Mouse (Mus musculus) layer of hippocampus, postnatal 10 days (tissue): ENCODE data around the gene Cfap45. TPM values are rescaled to one million over a fixed set of nuclear protein-coding genes. Genes with fewer than 3 reads are reported as not detected.
A peak's percentile ranks its signal among the peaks of the same experiment; 100 is the strongest.

Experiments used
- DNase-seq, 2 experiments: peaks; one replicate each; pipeline ENCODE4 v3.0.0; 2021; ENCODE audit warnings: low spot score in 2 of 2
- total RNA-seq, 2 experiments: library from RNA; stranded (reverse); gene quantifications; 2 replicates each; pipeline ENCODE4 v1.2.3; 2021

Gene Cfap45
- total RNA-seq, 2 experiments from 2014 or later = 3.3 to 4.9 TPM

DNA sequence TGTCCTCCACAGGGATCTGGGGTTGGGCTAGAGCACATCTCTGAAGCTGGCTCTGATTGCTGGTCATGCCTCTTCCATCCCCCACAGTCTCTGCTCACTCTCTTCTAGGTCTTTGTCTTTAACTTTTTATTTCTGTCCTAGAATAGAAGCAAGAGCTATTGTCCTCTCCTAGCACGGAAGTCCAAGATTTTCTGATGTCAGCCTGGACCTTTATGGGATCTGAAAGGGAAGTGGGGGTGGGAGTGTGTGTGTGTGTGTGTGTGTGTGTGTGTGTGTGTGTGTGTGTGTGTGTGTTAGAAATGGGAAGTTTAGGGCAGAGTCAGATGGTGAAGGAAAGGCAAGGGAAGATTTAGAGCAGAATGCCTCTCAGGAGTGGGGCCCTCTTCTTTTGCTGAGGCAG, 32.0 kb downstream of the Cfap45 start:
- DNase-seq = no peak

DNA sequence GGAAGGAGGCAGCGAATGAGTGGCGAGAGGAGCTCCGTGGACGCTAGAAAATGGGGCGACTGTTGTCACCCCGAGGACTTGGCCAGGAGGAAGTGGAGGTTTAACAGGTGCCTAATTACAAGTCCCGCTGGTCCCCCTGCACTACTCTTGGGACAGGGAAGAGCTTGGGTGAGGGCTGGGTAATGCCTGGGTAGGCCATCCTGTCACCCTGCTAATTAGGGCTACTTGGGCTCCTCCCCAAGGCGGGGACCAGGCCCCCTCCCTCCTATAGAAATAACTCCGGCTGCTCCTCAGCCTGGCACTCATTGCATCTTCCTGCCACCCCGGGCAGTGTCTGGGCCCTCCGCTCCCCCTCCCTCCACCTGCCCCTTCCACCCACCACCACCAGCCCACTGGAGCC, 35.0 kb downstream of the Cfap45 start, which contains the start of gene Vsig8:
Gene Vsig8, plus strand, starts transcription at position 301 of the 400 bp plus-strand sequence.
- DNase-seq = no peak

DNA sequence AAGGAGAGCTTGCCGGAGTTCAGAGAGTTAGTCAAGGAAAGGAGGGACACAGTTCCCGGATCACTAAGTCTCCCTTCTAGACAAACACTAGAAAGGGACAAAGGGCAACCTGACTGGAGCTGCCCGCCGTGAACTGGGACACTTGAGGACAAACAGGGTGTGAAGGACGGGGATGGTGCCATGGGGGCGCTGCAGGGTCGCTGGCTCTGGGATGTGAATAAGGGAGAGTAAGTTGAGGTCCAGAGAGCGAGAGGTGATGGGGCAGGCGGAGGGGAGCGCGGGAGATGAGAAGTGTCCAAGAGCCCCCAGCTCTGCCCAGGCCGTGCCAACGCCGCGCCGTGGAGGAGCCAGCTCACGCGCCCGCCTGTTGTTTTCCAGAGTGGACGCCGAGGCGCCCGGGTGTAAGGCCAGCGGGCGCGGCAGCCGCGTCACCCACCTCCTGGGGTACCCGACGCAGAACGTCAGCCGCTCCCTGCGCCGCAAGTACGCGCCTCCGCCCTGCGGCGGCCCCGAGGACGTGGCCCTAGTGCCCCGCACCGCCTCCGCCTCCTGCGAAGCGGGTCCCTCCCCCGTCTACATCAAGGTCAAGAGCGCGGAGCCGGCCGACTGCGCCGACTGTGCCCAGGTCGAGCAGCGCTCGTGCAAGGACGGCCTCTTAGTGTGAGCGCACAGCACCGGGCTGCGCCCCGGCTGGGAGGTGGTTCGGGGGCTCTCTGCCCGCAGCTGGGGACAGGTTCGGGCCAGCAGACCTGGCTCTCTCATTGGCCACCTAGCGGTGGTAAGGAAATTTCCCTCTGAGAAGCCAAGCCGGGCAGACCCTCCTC, 42.3 kb downstream of the Cfap45 start:
- peak; percentile 70 to 76 for DNase-seq

DNA sequence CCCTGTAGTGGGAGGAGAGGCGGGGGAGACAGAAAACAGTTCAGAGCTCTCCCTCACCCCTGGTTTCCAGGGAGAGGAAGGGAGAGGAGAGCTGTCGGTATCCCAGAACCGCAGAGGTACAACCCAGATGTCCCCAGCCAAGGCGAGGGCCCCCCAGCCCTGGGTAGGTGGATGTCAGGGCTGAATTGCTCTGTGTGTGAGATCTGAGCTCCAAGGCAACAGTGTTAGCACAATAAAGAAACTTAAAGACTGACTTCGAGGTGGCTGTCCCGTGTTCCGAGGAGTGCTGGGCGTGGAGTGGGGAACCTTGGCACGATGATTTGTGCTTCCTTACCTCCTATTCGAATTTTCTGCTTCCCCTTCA, 42.8 kb downstream of the Cfap45 start:
- no peak for DNase-seq

DNA sequence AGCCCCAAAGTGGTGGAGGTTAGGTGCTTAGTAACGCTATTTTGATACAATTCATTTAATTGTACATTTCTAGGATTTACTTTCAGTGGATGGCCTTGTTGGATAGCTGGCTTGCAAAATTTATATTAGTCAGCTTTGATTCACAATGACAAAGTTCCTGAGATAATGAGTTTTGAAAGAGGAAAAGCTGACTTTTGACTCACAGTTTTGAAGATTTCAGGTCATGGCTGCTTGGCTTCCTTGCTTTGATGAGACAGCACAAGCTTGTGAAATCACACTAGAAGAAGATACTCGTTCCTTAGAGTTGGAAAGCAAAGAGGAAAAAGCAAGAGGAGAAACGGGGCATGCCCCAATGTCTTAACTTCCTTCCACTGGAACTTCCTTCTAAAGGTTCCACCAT, 45.5 kb downstream of the Cfap45 start:
- no peak for DNase-seq

DNA sequence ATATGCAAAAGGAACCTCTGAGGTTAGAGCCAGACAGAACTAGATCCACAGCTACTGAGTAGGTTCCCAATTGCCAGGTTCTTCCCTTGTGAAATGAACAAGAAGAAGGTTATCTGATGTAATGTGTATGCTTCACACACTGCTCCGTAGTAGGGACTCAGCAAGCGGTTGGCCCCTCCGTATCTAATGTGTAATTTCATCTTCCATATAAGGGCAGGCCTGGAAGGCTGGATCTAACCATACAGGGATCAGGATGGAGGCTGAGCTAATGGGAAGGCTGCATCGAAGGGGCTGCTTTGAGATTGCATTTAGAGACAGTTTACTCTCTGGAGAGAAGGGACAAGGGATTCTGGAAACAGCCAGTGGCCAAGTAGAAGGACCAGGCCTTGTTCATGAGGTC, 47.2 kb downstream of the Cfap45 start:
- DNase-seq = no peak

DNA sequence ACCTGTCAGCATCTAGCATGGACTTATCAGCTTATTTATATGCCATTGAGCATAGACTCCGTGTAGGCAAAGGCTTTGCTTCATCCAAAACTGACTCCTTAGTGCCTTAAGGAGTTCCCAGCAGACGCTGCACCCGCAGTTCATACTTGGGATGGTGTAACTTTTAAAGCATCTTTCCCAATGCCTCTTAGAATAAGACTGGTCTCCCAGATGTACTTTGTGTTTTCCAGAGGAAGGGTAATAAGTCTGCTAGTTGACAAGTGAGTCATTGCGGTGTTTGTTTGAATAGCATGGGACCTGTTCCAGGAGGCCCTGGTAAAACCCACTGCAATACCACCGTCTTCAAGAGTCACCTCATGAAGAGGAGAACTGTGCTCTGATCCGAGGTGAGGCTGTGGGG, 59.5 kb downstream of the Cfap45 start:
- no peak for DNase-seq

DNA sequence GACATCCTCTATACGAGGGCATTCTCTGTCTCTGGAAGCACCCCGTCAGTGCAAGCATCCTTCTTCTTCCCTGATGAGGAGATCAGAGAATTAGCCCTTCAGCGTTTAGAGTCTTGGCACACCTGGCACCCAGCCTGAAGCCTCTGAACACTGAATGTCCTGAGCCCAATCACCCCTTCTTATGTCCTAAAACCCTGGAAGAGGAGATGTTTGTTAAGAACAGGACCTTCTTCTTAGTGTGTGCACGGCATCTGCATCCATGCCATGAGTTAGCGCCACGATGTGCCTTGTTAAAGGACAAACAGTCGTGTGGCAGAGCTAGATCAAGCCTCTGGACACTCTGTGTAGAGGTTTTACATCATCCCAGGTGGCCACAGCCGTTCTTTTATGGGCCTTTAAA, 61.8 kb downstream of the Cfap45 start:
- DNase-seq = no peak

DNA sequence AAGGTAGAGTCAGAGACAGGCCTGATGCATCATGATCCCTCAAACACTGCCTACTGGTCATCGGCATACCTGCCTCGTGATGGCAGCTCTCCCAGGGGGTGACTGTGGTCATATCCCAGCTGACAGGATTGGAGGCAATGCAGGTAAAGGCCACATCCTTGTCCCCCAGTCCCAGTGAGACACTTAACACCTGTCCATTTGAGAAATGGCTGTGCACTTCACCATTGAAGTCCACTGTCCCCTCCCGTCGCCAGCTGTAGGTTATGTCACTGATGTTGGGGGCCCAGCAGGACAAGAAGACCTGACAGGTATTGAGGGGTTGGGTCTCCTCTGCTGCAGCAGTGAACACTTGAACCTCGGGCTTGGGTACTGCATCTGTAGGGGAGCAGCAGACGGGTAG, 63.7 kb downstream of the Cfap45 start:
- no peak for DNase-seq

DNA sequence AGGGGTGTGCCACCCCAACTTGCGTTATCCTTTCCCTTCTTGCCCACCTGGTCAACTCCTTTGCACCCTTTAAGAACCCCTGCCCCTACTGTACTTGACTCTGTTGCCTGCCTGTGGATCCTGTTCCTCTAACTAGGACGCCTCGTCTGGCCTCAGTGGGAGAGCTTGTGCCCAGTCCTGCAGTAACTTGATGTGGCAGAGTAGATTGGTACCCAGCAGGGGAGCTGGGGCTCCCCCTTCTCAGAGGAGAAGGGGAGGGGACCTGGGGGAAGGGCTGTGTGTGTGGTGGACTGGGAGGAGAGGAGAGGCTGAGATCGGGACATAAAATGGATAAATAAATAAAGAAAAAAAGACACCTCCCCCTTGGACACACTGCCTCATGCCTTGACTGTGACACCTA, 64.4 kb downstream of the Cfap45 start:
- no peak for DNase-seq

DNA sequence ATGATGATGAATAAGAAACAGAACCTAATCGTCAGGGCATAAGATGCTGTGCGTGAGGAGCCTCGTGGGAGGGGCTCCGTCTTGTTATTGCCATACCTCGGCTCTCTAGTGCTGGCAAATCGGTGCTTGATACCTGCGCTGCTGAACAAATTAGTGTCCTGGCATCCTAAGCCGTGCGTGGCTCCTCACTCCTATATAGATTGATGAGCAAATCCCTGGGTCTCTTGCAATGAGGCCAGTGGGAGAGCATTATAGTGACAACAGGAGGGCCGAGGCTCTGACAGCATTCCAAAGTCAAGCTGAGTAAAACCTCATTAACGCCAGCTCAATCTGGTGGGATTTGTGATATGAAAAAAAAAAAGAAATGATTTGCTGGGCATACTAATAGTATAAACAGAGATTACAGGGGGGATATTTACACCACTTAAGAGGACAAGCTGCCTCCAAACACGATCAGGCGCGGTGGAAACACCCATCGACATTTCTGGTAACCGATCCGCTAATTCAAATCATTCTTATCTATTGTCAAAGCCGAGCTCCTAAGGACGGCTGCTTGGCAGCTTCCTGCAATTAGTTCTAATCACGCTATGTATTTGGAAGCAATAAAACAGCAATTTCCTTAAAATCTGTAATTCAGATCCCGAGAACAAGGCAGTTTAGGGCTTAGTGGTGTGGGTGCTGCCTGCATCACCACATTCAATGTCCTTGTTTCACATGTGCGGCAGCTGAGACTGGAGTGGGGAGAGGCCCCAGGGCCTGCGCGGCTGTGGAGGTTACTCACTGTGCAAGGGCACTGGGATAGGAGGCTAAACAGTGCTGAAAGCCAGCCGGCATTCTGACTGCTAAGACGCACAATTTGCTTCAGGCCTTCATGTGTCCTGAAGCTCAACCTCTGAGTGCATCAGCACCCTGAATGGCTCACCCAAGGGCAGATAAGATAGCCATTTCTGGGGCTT, 65.3 kb downstream of the Cfap45 start:
- peak; percentile 21 to 35 for DNase-seq

DNA sequence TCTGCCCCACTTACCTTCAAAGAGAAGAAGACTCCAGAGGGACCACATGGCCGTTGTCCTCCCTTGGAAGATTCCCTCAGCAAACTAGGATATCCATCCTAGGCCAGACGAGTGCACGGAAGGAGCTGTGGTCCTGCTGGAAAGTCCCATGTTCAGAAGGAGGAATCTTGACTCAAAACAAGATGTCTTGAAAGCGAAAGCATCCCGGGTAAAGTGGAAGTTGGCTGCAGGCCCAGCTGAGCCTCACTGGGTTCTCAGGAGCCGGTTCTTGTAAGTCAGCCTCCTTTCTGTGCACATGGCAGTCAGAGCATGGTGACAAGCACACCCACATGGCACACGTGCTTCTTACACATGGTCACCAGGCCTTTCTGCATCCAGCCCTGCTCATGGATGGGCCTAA, 69.8 kb downstream of the Cfap45 start, which contains the start of gene Slamf8:
Gene Slamf8, minus strand, starts transcription at position 184 of the 400 bp plus-strand sequence.
- no peak for DNase-seq

DNA sequence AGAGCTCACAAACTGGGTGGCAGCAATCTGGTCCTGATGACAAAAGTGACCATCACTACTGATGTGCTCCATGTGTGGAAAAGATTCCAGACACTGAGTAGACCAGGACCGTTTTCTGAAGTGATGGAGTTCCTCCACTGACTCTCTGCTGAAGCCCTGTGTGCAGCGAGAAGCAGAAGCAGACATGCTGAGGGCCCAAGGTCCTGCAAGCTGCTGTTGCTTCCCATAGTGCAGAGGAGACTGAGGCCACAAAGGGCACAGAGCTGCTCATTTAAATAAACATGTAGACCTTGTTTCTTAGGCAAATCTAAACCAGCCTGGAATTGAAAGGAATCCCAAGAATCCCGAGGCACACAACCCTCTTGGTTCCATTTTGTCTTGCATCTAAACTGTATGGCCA, 72.7 kb downstream of the Cfap45 start:
- no peak for DNase-seq

DNA sequence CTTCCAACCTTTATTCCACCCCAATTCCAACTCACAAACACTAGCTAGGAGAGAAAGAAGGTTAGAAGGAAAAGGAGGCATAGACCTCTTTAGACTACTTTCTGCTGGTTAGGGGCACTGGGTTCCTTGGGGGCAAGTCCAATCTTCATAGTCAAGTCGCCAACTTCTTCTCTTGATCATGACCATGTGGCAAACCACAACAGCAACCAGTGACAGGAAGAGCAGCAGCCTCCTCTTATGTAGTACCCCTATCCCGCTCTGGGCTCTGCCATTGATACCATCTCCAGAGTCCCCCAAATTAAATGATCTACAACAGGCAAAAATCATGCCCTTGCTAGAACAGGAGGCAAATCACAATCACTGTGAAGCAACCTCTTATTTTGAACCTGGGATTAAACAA, 73.4 kb downstream of the Cfap45 start:
- DNase-seq = no peak

DNA sequence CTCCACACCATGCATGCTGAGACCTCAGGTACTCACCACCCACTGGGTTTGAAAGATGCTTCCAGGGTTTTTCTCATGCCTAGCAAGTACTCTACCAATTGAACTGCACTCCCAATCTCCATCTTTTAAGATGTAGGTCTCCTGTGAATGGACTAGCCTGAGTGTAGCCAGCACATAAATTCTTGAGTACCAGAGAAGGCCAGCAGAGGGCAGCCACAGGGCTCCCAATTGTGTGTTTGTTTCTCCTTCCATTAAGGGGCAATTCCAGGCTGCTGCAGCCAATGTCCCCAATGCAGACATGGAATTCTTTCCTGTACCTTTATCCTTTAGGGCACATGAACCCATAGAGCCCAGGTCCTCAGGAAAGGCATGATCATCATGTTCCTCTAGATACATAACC, 73.9 kb downstream of the Cfap45 start:
- DNase-seq = peak; percentile 64 to 73

Other genes with a start within 250 kb of the Cfap45 start
- 100 to 1,000 TPM; 472 TPM for gene Atp1a2, start 222.7 kb upstream of the Cfap45 start, total RNA-seq
- 10 to 100 TPM; 38.4 to 46.7 TPM for gene Kcnj9, start 191.5 kb upstream of the Cfap45 start, total RNA-seq
- gene Kcnj10, start 179.6 kb upstream of the Cfap45 start, total RNA-seq = 10 to 100 TPM; 70.7 to 73.5 TPM
- 10 to 100 TPM; 10.2 to 10.8 TPM for gene Pigm, start 144.3 kb upstream of the Cfap45 start, total RNA-seq
- 1 to 10 TPM in 1 of 2 experiments, under 1 TPM in 1; 0.64 to 1.1 TPM for gene Slamf9, start 45.4 kb upstream of the Cfap45 start, total RNA-seq
- gene Igsf9, start 39.0 kb upstream of the Cfap45 start, total RNA-seq = 10 to 100 TPM; 13.9 to 15.5 TPM
- gene Tagln2, start 20.8 kb upstream of the Cfap45 start, total RNA-seq = 10 to 100 TPM; 20.7 to 21.4 TPM
- gene Vsig8, start 35.1 kb downstream of the Cfap45 start, total RNA-seq = under 1 TPM; 0.51 to 0.85 TPM
- gene Slamf8, start 69.8 kb downstream of the Cfap45 start, total RNA-seq = not detected
- gene Fcrl6, start 81.8 kb downstream of the Cfap45 start, total RNA-seq = under 1 TPM in 1 of 2 experiments, not detected in 1; 0.25 TPM
- gene Dusp23, start 112.2 kb downstream of the Cfap45 start, total RNA-seq = 1 to 10 TPM; 8.3 to 8.9 TPM
- not detected for gene Crp, start 177.3 kb downstream of the Cfap45 start, total RNA-seq